Mouse (Mus musculus) R1 (cell line): ENCODE measurements around the gene Golph3.

Experiments
- DNase-seq: peaks from one replicate; pipeline ENCODE4 v3.0.0-alpha.2; 2018; ENCODE audit warnings: low read depth, low spot score

The Golph3 gene

DNA sequence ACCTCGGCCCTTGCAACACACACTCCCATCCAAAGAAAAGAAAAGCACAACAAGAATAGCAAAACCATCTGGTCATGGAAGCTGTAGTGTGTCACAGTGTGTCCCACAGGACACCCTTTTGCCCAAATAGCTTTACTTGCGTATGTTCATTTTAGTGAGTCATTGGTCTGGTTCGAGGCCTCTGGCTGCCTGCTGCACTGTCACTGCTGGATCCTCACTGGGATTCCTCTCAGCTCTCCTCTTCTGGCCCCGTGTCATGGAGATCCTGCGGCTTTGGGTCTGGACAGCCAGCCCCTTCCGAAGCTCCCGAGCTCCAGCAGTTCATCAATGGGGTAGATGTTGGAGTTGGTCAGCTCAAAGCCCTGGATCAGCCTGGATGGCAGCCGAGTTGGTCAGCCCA, 2.8 kb upstream of the Golph3 start:
- no peak for DNase-seq

DNA sequence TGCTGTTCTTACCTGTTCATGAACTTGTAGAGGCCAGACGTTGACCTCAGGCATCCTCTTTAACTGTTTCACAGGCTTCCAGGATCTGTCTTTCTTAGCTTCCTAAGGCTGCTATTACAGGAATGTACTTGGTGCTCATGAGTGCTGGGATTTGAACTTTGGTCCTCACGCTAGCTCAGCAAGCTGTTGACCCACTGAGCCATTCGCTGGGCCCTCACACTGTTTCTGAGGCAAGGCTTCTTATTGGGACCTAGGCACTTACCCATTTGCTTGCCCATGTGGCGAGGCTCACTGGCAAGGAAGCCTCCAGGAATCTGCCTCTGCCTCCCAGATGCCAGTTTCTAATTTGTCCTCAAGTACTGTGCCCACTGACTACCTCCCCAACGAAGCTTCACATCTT, 1.4 kb upstream of the Golph3 start:
- no peak for DNase-seq

DNA sequence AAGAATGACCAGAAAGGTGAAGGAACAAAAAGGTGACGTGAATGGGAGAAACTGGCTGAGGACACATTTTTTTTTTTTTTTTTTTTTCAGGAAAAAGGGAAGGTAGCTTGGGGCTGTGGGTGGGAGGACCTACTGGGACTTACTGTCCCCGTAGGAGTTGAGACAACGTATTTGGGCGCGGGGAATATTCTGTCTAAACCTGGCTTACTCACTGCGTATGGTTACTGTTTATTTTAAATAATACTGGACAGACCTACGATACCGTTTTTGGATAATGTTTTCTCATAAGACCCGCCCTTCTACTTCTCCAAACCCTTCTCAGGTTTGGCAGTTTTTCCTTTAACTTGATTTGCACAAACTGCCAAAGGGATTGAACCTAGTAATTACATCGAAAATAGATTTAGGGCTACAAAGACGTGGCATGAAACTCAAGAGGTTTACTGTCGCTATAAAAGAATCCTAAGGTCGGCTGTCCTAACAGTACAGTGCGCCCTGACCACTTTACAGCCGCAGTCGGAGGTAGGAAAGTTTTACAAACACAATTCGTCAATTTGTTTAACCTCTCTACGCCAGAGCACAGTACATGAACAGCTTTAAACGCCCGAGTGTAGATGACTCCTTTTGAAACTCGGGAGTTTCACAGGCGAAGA, 684 bp upstream of the Golph3 start:
- DNase-seq = no peak

DNA sequence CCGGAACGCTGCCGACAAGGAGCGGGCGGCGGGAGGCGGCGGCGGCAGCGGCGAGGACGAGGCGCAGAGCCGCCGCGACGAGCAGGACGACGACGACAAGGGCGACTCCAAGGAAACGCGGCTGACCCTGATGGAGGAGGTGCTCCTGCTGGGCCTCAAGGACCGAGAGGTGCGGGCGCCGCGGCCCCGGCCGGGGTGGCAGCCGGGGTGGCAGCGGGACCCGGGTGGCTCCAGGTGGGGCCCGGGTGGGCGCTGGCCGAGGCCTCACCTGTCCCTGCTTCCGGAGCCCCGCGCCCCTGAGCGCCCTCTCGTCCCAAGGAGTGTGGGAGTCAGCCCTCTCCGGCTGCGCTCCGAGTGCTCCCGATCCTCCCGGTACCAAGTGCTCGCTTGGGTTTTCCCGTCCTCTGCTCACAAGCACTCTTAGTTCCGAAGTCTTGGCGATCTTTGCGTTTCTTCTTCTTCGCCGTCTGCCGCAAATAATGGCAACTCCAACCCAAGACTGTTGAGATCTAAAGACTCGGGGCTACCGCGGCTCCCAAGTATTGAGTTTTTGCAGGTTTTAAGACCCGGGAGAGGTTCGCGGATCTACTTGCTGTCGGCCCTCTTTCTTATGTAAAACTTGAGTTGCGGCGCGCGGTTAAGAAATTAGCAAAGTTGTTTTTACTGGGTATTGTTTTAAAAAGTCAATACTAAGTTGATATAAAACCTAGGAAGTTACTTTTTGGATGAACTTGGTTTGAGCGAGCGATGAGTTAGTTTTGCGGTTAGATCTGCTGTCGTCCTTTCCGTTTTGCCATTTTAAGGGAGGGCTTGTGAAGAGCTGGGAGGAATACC, 755 bp downstream of the Golph3 start, which contains the start of gene 1810049J17Rik:
Gene 1810049J17Rik, minus strand, starts transcription at position 112 of the 834 bp plus-strand sequence.
- peak; percentile 75 for DNase-seq

DNA sequence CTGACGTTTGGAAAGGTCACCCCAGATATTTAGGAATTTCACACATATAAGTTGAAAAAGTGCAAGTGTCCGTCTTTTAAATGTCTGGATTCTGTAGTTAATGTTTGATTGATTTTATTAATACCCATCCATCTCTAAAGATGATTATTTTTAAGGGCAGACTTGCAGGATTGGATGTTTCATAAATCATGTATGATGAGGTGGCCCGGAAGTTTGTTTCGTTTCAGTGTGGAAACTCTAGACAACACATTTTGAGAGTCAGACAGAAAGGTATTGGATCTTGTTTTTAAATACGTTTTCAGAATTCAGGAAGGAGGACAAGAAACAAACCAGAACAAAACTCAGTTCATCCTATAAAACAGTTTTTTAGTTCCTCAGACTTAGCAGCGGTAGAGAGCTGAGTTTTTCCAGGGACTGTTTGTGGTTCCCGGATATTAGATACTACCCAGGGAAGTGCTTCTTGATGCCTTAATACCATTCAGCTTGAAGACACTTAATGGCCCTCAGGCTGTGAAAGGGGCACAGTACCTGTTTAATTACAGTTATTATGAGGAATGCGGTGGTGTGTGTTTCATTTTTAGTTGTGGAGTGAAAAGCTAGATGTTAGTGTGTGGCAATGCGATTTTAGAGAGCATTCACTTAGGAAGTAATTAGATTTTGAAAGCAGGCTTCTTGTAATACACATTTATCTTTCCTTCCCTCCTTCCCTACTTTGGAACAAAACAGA, 1.6 kb downstream of the Golph3 start:
- no peak for DNase-seq

DNA sequence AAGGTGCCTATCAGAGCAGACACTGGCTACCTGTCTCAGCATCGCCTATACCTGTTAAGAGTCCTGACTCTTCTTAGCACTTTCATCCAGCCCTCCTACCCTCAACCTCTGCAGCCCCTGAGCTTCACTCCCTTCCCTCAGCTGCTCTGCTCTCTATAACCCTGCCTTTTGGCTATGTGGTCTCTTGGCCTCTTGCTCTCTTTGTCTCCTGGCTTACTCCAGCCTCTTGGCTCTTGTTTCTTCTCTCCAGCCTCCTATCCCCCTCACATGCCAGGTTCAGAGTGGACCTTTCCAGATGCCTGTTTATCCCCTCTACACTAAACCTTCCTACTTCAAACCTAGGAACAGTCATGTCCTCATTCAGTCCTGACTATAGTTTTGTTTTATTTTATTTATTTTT, 3.1 kb downstream of the Golph3 start:
- DNase-seq = no peak

DNA sequence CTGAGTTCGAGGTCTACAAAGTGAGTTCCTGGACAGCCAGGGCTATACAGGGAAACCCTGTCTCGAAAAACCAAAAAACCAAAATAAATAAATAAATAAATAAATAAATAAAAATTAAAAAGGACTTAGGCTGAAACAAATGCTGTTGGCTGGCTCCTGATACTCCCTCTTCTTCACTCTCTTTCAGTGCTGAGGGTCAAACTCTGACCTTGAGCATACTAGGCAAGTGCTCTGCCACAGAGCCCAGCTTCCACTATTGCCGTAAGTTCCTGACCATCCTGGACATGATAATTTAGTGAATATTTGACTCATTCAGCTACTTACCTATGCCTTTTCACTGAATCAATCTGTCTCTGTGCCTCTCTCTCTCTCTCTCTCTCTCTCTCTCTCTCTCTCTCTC, 9.1 kb downstream of the Golph3 start:
- no peak for DNase-seq

DNA sequence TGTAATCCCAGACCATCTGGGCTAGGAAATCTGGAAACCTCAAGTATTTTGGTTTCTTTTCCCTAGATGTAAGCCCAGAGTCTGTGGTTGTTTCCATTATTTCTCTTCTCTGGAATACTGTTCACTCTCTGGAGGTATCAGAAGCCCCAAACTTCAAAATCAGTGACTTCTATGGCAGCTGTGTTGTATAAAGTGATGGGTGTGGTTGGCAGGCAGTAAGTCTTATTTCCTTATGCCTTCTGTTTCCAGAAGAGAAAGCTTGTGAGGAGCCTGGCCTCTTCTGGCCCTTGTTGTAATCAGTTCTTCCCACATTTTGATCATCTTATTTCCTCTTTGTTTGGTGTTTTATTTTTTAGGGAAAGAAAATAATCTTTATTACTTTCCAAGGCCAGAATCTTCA, 9.6 kb downstream of the Golph3 start:
- no peak for DNase-seq

DNA sequence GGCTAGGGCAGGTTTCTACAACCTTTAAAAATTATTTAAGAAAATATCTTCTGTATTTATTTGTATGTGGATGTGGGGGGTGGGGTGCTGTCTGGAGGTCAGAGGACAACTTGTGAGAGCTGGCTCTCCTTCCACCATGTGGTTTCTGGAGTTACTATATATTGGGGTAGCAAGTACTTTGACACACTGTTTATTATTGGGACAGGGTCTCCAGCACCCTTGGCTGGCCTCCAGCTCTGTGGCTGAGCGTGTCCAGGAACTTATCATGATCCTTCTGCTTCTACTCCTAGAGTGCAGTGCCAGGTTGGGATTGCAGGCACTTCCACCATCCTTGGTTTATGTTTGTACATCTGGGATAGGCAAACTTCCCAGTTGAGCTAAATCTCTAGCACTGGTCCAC, 10.1 kb downstream of the Golph3 start:
- no peak for DNase-seq

DNA sequence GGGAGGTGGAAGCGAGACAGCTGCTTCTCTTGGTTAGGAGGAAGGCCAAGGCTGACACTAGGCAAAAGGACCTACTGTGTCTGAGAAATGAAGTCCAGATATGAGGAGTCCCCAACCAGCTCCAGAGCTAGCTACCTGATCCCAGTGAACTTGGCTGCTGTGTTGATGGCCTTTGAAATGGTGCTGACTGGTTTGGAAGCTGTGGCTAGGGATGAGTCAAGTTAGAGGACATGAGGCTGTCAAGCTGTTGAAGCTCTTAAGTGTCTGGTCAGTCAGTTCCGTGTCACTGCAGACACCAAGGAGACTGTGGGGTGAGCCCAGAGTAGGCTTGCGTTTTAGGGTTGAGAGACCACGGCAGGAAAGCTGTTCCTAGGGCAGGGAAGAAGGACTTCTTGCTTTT, 13.1 kb downstream of the Golph3 start:
- DNase-seq = no peak

DNA sequence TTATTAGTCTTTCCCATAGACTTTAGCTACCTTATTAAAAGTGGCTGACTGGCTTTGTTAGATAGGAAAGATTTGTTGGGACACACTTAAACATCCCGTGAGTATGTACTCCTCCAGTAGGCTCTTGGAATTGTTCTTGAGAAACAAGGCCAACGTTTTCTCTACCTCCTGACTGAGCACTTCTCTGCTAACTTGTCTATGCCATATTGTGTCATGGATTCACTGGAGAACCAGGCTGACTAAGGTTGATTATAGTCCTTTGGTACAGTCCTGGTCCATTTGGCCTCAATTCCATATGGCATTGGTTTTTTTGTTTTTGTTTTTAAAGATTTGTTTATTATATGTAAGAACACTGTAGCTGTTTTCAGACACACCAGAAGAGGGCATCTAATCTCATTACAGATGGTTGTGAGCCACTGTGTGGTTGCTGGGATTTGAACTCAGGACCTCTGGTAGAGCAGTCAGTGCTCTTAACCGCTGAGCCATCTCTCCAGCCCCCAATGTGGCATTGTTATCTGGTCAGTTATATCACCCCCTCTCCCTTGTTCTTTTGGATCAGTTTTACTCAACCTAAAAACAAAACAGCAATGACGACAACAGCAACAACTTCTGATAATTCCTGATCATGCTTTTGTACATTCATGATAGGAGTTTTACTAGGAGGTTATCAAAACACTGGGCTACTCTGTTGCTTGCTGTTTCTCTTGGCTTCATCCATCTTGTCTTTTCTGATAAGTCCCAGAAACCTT, 16.0 kb downstream of the Golph3 start:
- no peak for DNase-seq

DNA sequence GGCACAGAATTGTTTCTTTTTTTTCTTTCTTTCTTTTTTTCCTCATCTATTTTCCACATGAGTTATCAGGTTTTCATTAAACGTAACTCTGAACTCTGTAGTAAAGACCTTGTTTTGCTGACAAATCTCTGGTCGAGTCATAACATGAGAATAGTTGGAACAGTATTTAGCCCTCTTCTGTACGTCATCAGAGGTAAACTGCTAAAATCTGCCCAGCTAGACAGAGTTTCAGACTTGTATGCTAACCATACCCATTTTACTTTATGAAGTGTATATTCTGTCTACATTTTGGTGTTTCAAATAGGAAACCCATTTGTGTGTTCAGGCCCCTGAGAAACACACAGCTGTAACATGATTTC, 16.5 kb downstream of the Golph3 start:
- no peak for DNase-seq

DNA sequence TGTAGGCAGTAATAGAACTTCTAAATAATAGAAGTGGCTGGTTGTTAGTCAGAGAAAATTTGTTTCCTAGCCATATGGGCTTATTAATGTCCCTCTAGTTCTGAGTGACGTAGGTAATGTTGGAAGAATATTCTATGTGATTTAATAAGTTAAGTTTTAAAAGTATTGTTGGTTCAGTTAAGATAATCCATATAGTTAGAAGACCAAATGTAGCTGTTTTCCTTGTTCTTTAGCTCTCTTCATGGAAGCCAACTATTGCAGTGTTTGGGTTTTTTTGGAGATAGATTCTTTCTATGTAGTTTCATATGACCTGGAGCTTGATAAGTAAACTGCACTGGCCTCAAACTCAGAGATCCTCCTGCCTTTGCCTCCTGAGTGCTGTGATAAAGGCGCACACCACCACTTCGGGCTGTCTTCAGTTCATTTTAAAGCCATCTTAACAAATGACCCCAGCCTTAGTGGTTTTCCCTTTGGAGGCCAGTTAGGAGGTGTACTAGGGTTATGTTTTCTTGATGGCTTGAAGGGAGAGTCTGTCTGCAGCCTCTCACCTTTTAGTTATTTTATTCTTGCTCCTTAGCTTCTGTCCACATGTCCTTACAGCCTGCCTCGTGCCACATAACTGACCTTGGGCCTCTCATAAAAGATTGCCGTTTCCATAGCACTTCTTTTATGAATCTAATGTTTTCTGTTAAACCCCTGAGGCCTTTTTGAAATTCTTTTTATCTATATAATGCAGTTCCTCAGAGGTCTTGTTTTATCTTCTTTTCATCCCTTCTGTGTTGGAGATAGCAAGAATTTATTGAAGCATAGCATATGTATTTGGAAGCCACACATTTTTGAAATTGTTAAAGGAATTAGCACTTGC, 19.5 kb downstream of the Golph3 start:
- no peak for DNase-seq

DNA sequence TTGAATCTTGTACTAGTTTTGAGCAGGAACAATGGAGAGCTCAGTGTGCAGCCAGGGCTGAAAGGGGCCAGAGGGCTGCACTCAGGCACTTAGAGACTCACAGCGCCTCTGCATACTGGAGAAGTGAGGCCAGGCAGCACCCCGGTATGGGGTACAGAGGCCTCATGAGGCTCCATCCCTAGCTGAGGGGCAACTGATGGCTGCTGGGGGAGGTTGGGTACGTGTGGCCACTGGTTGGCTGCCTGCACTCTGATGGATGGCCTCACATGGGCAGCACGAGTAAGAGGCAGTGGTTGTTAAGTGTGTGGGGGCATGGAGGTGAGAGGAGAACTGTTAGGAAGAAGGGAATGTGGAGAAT, 20.1 kb downstream of the Golph3 start:
- peak; percentile 25 for DNase-seq

DNA sequence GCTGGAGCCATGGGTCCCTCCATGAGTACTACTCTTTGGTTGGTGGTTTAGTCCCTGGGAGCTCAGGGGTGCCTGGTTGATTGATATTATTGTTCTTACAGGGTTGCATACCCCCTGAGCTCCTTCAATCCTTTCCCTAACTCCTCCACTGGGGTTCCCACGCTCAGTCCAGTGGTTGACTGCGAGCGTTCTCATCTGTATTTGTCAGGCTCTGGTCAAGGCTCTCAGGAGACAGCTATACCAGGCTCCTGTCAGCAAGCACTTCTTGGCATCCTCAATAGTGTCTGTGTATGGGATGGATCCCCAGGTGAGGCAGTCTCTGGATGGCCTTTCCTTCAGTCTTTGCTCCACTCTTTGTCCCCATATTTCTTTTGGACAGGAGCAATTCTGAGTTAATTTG, 25.7 kb downstream of the Golph3 start:
- no peak for DNase-seq

DNA sequence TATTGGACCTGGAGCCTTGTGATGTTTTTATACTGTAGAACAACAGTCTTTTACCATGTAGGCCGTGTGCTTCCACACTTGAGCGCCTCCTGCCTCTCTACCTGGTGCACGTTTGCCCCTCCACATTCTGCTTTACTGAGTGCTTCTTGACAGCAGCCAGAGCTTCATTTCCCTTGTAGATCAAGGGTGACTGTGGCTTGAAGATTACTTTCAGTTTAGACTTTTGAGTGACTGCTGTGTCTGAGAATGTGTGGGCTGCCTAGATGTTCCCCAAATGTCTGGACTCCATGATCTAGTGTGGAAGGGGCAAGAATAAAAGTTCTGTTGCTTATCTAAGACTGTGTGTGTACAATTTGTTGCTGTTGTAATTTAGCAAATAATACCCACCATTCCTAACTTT, 27.7 kb downstream of the Golph3 start:
- DNase-seq = no peak

DNA sequence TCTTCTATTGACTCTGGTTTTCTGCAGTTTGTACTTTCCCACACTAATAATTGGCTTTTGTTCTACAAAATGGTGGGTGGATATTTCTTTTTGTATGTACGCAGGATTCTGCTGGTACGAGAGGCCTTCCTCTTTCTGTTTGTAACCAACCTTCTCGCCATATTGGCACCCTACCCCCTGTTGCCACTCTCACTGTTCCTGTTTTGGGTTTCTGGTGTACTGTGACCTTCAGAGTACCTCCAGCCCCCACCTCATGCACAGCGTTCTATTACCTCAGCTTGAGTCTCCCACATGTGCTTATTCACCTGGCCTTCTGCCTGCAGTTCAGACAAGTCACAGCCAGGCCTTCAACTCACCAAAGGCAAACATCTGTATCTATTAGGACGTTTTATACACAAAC, 28.6 kb downstream of the Golph3 start:
- DNase-seq = no peak

DNA sequence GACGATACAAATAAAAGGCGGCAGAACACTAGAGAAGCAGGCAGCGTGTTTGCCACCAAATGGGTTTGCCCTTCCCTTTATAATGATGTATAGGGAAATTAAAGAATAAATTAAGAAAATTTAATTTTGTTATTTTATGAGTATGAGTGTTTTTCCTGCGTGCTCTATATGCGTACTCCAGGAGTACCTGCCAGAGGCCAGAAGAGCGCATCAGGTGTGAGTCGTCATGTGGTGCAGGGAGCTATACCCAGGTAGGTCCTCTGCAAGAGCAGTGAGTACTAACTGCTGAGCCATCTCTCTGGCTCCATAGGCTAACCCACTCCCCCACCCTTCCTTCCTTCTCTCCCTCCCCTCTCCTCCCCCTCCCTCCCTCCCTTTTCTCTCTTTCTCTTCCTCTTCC, 30.2 kb downstream of the Golph3 start:
- DNase-seq = no peak

DNA sequence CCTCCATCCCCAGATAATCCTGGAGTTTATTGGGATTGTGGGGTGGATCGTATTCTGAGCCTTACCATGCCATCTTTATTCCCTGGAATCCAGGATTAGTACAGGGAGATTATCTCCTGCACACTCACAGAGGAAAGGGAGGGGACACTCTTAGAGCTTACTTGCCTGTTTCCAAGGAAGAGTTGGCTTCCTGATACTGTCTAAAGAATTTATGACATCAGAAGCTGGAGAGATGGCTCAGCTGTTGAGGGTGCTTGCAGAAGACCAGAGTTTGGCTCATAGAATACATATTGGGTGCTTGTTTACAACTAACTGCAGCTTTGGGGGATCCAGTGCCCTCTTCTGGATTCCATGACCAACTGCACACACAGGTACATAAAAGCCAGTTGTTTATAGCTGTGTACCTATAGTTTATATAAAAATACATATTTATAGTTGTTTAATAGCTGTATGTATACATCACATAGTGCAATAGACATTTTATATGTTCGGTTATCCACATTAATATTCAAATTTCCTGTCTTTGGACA, 33.1 kb downstream of the Golph3 start:
- peak; percentile 50 for DNase-seq

DNA sequence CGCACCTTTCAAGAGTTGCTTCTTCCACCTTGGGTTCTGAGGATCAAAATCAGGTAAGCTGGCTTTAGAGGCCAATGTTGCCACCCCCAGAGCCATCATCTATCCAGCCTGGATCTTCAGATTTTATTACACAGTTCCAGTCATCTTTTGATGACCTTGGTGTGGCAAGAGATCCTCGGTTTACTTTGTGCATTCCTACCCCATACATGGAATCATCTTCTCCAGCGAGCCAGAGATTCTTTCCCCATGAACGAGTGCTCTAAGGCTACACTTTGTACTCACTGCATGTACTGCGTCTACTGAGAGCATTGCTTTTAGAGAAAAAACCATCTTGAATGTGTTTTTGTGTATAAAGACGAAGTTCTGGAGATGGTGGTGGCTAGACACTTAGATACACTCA, 34.0 kb downstream of the Golph3 start:
- no peak for DNase-seq

DNA sequence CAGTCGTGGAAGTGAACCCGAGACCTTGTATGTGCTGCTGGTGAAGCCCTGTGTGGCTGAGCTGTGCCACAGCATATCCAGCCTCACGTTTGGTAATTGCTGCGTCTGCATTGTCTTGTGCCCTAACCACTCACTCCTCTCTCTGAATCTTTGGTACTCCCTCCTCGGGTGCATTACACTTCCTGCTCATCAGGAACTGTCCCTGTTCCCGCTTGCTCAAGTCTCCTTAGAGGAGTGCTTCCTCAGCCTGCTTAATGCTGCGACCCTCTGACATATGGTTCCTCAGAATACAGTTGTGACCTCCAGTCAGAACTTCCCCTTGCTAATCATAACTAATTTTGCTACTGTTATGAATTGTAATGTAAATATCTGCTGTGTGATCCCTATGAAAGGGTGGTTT, 34.7 kb downstream of the Golph3 start:
- no peak for DNase-seq
